Mouse (Mus musculus) myocyte (in vitro differentiated cells): ENCODE results near the gene Atp2b4. TPM values are rescaled to one million over a fixed set of nuclear protein-coding genes. Genes with fewer than 3 reads are reported as not detected.
"Not testable (repeated sequence)": the region's sequence is repeated elsewhere in the genome, so short reads cannot be mapped to it uniquely, and the experiment has no call there.

ENCODE experiments used
- H3K27me3 ChIP-seq: one replicate; pipeline ENCODE4 v1.6.1; 2011; ENCODE audit not compliant: control insufficient read depth, insufficient read depth, insufficient read length
- H3K36me3 ChIP-seq: one replicate; pipeline ENCODE4 v1.6.1; 2011; ENCODE audit not compliant: control insufficient read depth, insufficient read depth
- H3K4me2 ChIP-seq: one replicate; pipeline ENCODE4 v1.6.1; 2011; ENCODE audit warnings: low read depth, control low read depth
- H3K4me3 ChIP-seq: one replicate; pipeline ENCODE4 v1.5.1; 2011; ENCODE audit warnings: mild to moderate bottlenecking, control low read depth, moderate library complexity
- H3K79me2 ChIP-seq: one replicate; pipeline ENCODE4 v1.6.1; 2011; ENCODE audit not compliant: control insufficient read depth, insufficient read depth
- H3ac ChIP-seq: one replicate; pipeline ENCODE4 v1.6.1; 2011; ENCODE audit not compliant: control insufficient read depth, insufficient read length
- CEBPB ChIP-seq: IDR thresholded peaks from 2 replicates; pipeline ENCODE4 v1.6.1; 2011; ENCODE audit warnings: mild to moderate bottlenecking, moderate library complexity; ENCODE audit not compliant: poor library complexity, insufficient read depth, severe bottlenecking
- E2F4 ChIP-seq: IDR thresholded peaks from one replicate; pipeline ENCODE4 v1.6.1; 2011; ENCODE audit warnings: mild to moderate bottlenecking, control low read depth, moderate library complexity; ENCODE audit not compliant: insufficient read depth
- MAX ChIP-seq: IDR thresholded peaks from one replicate; pipeline ENCODE4 v1.6.1; 2011; ENCODE audit warnings: low read depth, mild to moderate bottlenecking, control low read depth
- MYOD1 ChIP-seq, 3 experiments: IDR thresholded peaks; one replicate each; pipeline ENCODE4 v1.6.1; 2011; ENCODE audit warnings: control low read depth in 2 of 3, low read depth in 2 of 3, mild to moderate bottlenecking in 2 of 3, moderate library complexity in 1 of 3; ENCODE audit not compliant: insufficient read length in 2 of 3, control insufficient read depth in 1 of 3
- MYOG ChIP-seq, 3 experiments: IDR thresholded peaks; one replicate each; pipeline ENCODE4 v1.6.1; 2011; ENCODE audit warnings: control low read depth in 2 of 3, low read depth in 2 of 3, mild to moderate bottlenecking in 2 of 3; ENCODE audit not compliant: insufficient read length in 2 of 3, control insufficient read depth in 1 of 3, insufficient read depth in 1 of 3
- POLR2A ChIP-seq: IDR thresholded peaks from one replicate; pipeline ENCODE4 v1.6.1; 2011; ENCODE audit warnings: low read depth, mild to moderate bottlenecking, control low read depth, moderate library complexity; ENCODE audit not compliant: insufficient read length
- POLR2AphosphoS2 ChIP-seq: IDR thresholded peaks from one replicate; pipeline ENCODE4 v1.6.1; 2011; ENCODE audit warnings: low read depth, control low read depth; ENCODE audit not compliant: insufficient read length
- REST ChIP-seq: IDR thresholded peaks from one replicate; pipeline ENCODE4 v1.6.1; 2011; ENCODE audit warnings: mild to moderate bottlenecking, control low read depth, moderate library complexity; ENCODE audit not compliant: insufficient read depth, insufficient read length
- SRF ChIP-seq: IDR thresholded peaks from one replicate; pipeline ENCODE4 v1.6.1; 2011; ENCODE audit warnings: low read depth; ENCODE audit not compliant: control insufficient read depth, insufficient read length
- TCF12 ChIP-seq: IDR thresholded peaks from one replicate; pipeline ENCODE4 v1.6.1; 2011; ENCODE audit warnings: mild to moderate bottlenecking, control low read depth; ENCODE audit not compliant: poor library complexity, insufficient read depth, severe bottlenecking
- TCF3 ChIP-seq: IDR thresholded peaks from one replicate; pipeline ENCODE4 v1.6.1; 2011; ENCODE audit warnings: low read depth, control low read depth; ENCODE audit not compliant: insufficient read length
- USF1 ChIP-seq: IDR thresholded peaks from one replicate; pipeline ENCODE4 v1.6.1; 2011; ENCODE audit warnings: low read depth, mild to moderate bottlenecking, control low read depth, moderate library complexity
- polyA plus RNA-seq: library from polyadenylated mRNA; unstranded; fragments of >200 nt; fragmentation: generic; extraction: Trizol; gene quantifications from one replicate; pipeline ENCODE4 v1.2.1, GENCODE M21; 2012; ENCODE audit warnings: missing spikeins

Gene Atp2b4
- polyA plus RNA-seq, 1 experiment, result 28.1 TPM

GRCm38 (mm10) chr1:133671266-133671665, 129.6 kb downstream of the Atp2b4 start:
- Histone ChIP-seq H3K79me2 (no peaks in the 10 kb centered on the region), H3K4me2 (no peak overlapping the region), H3K27me3 (no peaks in the 10 kb centered on the region), H3ac (no peak overlapping the region), H3K36me3 (no peaks in the 10 kb centered on the region), H3K4me3 (no peak overlapping the region)
- TF ChIP-seq E2F4 (no peak), TCF12 (no peak), USF1 (no peak)

- no peak overlapping the region for H3K4me3 ChIP-seq
- H3K4me2 ChIP-seq, result no peak overlapping the region
- TF ChIP-seq TCF12 (no peak), POLR2AphosphoS2 (no peak), SRF (no peak), MAX (no peak), MYOD1 (IDR thresholded peaks at IDR 0.05; ENCODE audit: control insufficient read depth in 1 of 3, insufficient read length in 2 of 3, low read depth in 2 of 3) (no peak), USF1 (no peak), POLR2A (no peak), E2F4 (no peak), CEBPB (no peak), REST (no peak), MYOG (IDR thresholded peaks at IDR 0.05; ENCODE audit: control insufficient read depth in 1 of 3, insufficient read depth in 1 of 3, insufficient read length in 2 of 3, low read depth in 2 of 3) (no peak), TCF3 (no peak)
- no peaks in the 10 kb centered on the region for H3K79me2 ChIP-seq
- no peaks in the 10 kb centered on the region for H3K36me3 ChIP-seq
- no peak overlapping the region for H3ac ChIP-seq
- no peaks in the 10 kb centered on the region for H3K27me3 ChIP-seq
Measured at GRCm38 (mm10) chr1:133670776-133671175, 130.1 kb downstream of the Atp2b4 start.

GRCm38 (mm10) chr1:133670190-133670589, 130.7 kb downstream of the Atp2b4 start:
- Histone ChIP-seq H3K27me3 (no peaks in the 10 kb centered on the region), H3K4me2 (no peak overlapping the region), H3K36me3 (no peaks in the 10 kb centered on the region), H3K4me3 (no peak overlapping the region), H3ac (no peak overlapping the region), H3K79me2 (no peaks in the 10 kb centered on the region)
- no peak for TF ChIP-seq MYOG (IDR thresholded peaks at IDR 0.05; ENCODE audit: control insufficient read depth in 1 of 3, insufficient read depth in 1 of 3, insufficient read length in 2 of 3, low read depth in 2 of 3)
- no peak for TF ChIP-seq REST
- TF ChIP-seq E2F4, result no peak
- TF ChIP-seq MAX, result no peak
- no peak for TF ChIP-seq USF1

- H3K4me2 ChIP-seq, result no peak overlapping the region
- H3ac ChIP-seq, result no peak overlapping the region
- no peaks in the 10 kb centered on the region for H3K79me2 ChIP-seq
- no peaks in the 10 kb centered on the region for H3K27me3 ChIP-seq
- no peak overlapping the region for H3K4me3 ChIP-seq
- no peak for TF ChIP-seq TCF3
- no peak for TF ChIP-seq TCF12
- TF ChIP-seq MYOG (IDR thresholded peaks at IDR 0.05; ENCODE audit: control insufficient read depth in 1 of 3, insufficient read depth in 1 of 3, insufficient read length in 2 of 3, low read depth in 2 of 3), result no peak
- TF ChIP-seq E2F4, result no peak
- TF ChIP-seq MYOD1 (IDR thresholded peaks at IDR 0.05; ENCODE audit: control insufficient read depth in 1 of 3, insufficient read length in 2 of 3, low read depth in 2 of 3), result no peak
- TF ChIP-seq CEBPB, result no peak
- TF ChIP-seq REST, result no peak
- no peak for TF ChIP-seq USF1
- no peak for TF ChIP-seq POLR2A
- no peak for TF ChIP-seq POLR2AphosphoS2
- TF ChIP-seq MAX, result no peak
- H3K36me3 ChIP-seq, result no peaks in the 10 kb centered on the region
Measured at GRCm38 (mm10) chr1:133668618-133669017, 132.2 kb downstream of the Atp2b4 start.

GRCm38 (mm10) chr1:133667721-133668120, 133.1 kb downstream of the Atp2b4 start:
- H3K4me2 ChIP-seq, result no peak overlapping the region
- no peak for TF ChIP-seq MYOG (IDR thresholded peaks at IDR 0.05; ENCODE audit: control insufficient read depth in 1 of 3, insufficient read depth in 1 of 3, insufficient read length in 2 of 3, low read depth in 2 of 3)
- no peak for TF ChIP-seq TCF3
- TF ChIP-seq USF1, result no peak
- TF ChIP-seq CEBPB, result no peak
- no peak for TF ChIP-seq POLR2AphosphoS2
- no peak for TF ChIP-seq E2F4
- no peak for TF ChIP-seq POLR2A
- TF ChIP-seq SRF, result no peak
- no peak for TF ChIP-seq MYOD1 (IDR thresholded peaks at IDR 0.05; ENCODE audit: control insufficient read depth in 1 of 3, insufficient read length in 2 of 3, low read depth in 2 of 3)
- no peak for TF ChIP-seq REST
- no peak for TF ChIP-seq MAX
- no peaks in the 10 kb centered on the region for H3K79me2 ChIP-seq
- no peak overlapping the region for H3K4me3 ChIP-seq
- H3K27me3 ChIP-seq, result no peaks in the 10 kb centered on the region
- H3ac ChIP-seq, result no peak overlapping the region
- no peaks in the 10 kb centered on the region for H3K36me3 ChIP-seq

- H3ac ChIP-seq, H3K4me3 ChIP-seq, H3K36me3 ChIP-seq, H3K27me3 ChIP-seq, H3K4me2 ChIP-seq, H3K79me2 ChIP-seq: not testable (repeated sequence)
Measured at GRCm38 (mm10) chr1:133665713-133666112, 135.1 kb downstream of the Atp2b4 start.
